Comparison of ENCODE assay signal across 7 mouse cellular contexts in genomic region chr3:83899556-83899955, GRCm38 (mm10). TPM values are rescaled to one million over a fixed set of nuclear protein-coding genes. Genes with fewer than 3 reads are reported as not detected.
DNase-seq lines count a peak whose midpoint lies in the region; ATAC-seq and TF ChIP-seq lines count a peak whose summit lies in the region.

No protein-coding gene starts in this region.

- no peaks in the 10 kb centered on the region for H3K79me2 ChIP-seq in C2C12 (ENCODE audit: control insufficient read depth, insufficient read depth)

- no peak overlapping the region for H3K4me2 ChIP-seq in kidney, embryonic 14.5 days (replicated peaks; ENCODE audit: low read depth, low read length)
- no peak overlapping the region for H3K4me2 ChIP-seq in liver, embryonic 14.5 days (ENCODE audit: low read depth)
- no peak overlapping the region for H3K4me2 ChIP-seq in neural tube, embryonic 14.5 days (ENCODE audit: low read depth, low read length)

- no peaks in the 10 kb centered on the region for H3K4me1 ChIP-seq in kidney, embryonic 14.5 days (ENCODE audit: control insufficient read depth, insufficient read depth, low read length)
- no peaks in the 10 kb centered on the region for H3K4me1 ChIP-seq in liver, embryonic 14.5 days (replicated peaks; ENCODE audit: control insufficient read depth in 2 of 2, insufficient read depth in 2 of 2, low read length in 1 of 2)
- H3K4me1 ChIP-seq in neural tube, embryonic 14.5 days (ENCODE audit: control insufficient read depth, insufficient read depth, low read length) = no peaks in the 10 kb centered on the region

- H3K27me3 ChIP-seq in C2C12 (ENCODE audit: control insufficient read depth, insufficient read depth, insufficient read length) = no peaks in the 10 kb centered on the region
- H3K27me3 ChIP-seq in kidney, embryonic 14.5 days (ENCODE audit: control insufficient read depth, insufficient read depth, low read length) = no peaks in the 10 kb centered on the region
- H3K27me3 ChIP-seq in liver, embryonic 14.5 days (ENCODE audit: control insufficient read depth, insufficient read depth, low read length) = no peaks in the 10 kb centered on the region
- no peaks in the 10 kb centered on the region for H3K27me3 ChIP-seq in neural tube, embryonic 14.5 days (ENCODE audit: control insufficient read depth, insufficient read depth, low read length)

- peak; percentile 12; the same call in 1 of the 2 replicates for ATAC-seq in kidney, embryonic 14.5 days (ENCODE audit: low FRiP score, low TSS enrichment)
- no peak for ATAC-seq in liver, embryonic 14.5 days (ENCODE audit: insufficient read depth)
- ATAC-seq in neural tube, embryonic 14.5 days (ENCODE audit: low read depth) = peak; percentile 72; the same call in 1 of the 2 replicates

- TF ChIP-seq EP300 in liver, embryonic 14.5 days (IDR thresholded peaks at IDR 0.05; ENCODE audit: low read depth) = no peak

- peaks cover 13% of the 10 kb centered on the region for H3K36me3 ChIP-seq in C2C12 (ENCODE audit: control insufficient read depth, insufficient read depth)
- peaks cover 63% of the 10 kb centered on the region for H3K36me3 ChIP-seq in kidney, embryonic 14.5 days (ENCODE audit: control insufficient read depth, insufficient read depth, low read length)
- H3K36me3 ChIP-seq in liver, embryonic 14.5 days (replicated peaks; ENCODE audit: control insufficient read depth, insufficient read depth, low read depth) = peaks cover 39% of the 10 kb centered on the region
- peaks cover 51% of the 10 kb centered on the region for H3K36me3 ChIP-seq in neural tube, embryonic 14.5 days (ENCODE audit: control insufficient read depth, insufficient read depth, low read length)

- 44% methylated on average over 8 of the region's 8 CpGs for WGBS in kidney, embryonic 14.5 days
- 62% methylated on average over 8 of the region's 8 CpGs for WGBS in liver, embryonic 14.5 days (ENCODE audit: insufficient replicate concordance)
- 25% methylated on average over 8 of the region's 8 CpGs for WGBS in neural tube, embryonic 14.5 days

- H3K9me3 ChIP-seq in kidney, embryonic 14.5 days (ENCODE audit: control insufficient read depth, low read length) = no peaks in the 10 kb centered on the region
- no peaks in the 10 kb centered on the region for H3K9me3 ChIP-seq in liver, embryonic 14.5 days (ENCODE audit: control insufficient read depth, low read length)
- H3K9me3 ChIP-seq in neural tube, embryonic 14.5 days (ENCODE audit: control insufficient read depth, low read length) = no peaks in the 10 kb centered on the region

- DNase-seq in MEL-GATA-1-ER (ENCODE audit: extremely low read depth, low read depth) = peak; percentile 4
- DNase-seq in embryo, embryonic 10 days (ENCODE audit: low spot score) = peak; percentile 72
- DNase-seq in gastrocnemius, postnatal 4 days (ENCODE audit: low spot score in 2 of 2) = peak; percentile 44 to 60
- peak in 2 of 3 experiments; percentile 7 to 9 for DNase-seq in liver, embryonic 14.5 days (ENCODE audit: low read depth in 3 of 3, low spot score in 3 of 3)

- peak; percentile 61 for TF ChIP-seq CTCF in C2C12 (IDR thresholded peaks at IDR 0.05; ENCODE audit: control insufficient read depth, insufficient read depth, insufficient read length)
- peak; percentile 76 for TF ChIP-seq CTCF in liver, embryonic 14.5 days (IDR thresholded peaks at IDR 0.05; ENCODE audit: low read depth)

- H3K27ac ChIP-seq in kidney, embryonic 14.5 days (ENCODE audit: low read depth, low read length) = no peak overlapping the region
- H3K27ac ChIP-seq in liver, embryonic 14.5 days = no peak overlapping the region
- H3K27ac ChIP-seq in neural tube, embryonic 14.5 days (ENCODE audit: low read depth, low read length) = no peak overlapping the region

- H3K79me3 ChIP-seq in C2C12 (ENCODE audit: low read depth) = no peaks in the 10 kb centered on the region

- H3K9ac ChIP-seq in kidney, embryonic 14.5 days (ENCODE audit: low read depth, low read length) = no peak overlapping the region
- no peak overlapping the region for H3K9ac ChIP-seq in liver, embryonic 14.5 days (replicated peaks)
- no peak overlapping the region for H3K9ac ChIP-seq in neural tube, embryonic 14.5 days (replicated peaks; ENCODE audit: low read depth, low read length)

- H3K4me3 ChIP-seq in C2C12 (ENCODE audit: insufficient read depth, poor library complexity, severe bottlenecking) = no peak overlapping the region
- H3K4me3 ChIP-seq in kidney, embryonic 14.5 days (ENCODE audit: low read length) = no peak overlapping the region
- no peak overlapping the region for H3K4me3 ChIP-seq in liver, embryonic 14.5 days (ENCODE audit: insufficient read depth in 1 of 2, low read depth in 2 of 2, low read length in 2 of 2)
- H3K4me3 ChIP-seq in neural tube, embryonic 14.5 days (ENCODE audit: low read depth, low read length) = no peak overlapping the region

- no peak overlapping the region for H3ac ChIP-seq in C2C12 (ENCODE audit: control insufficient read depth, insufficient read length, low read depth)

TF ChIP-seq in C2C12, 6 proteins besides CTCF, POLR2A, EP300 and RAD21:
- no peak for TF ChIP-seq FOSL1 (IDR thresholded peaks at IDR 0.05; ENCODE audit: insufficient read depth, low read length, poor library complexity, severe bottlenecking)
- TF ChIP-seq USF1 (IDR thresholded peaks at IDR 0.05; ENCODE audit: low read depth) = peak; percentile 60
- TF ChIP-seq MAX (IDR thresholded peaks at IDR 0.05) = peak; percentile 80
- no peak for TF ChIP-seq CEBPB (IDR thresholded peaks at IDR 0.05; ENCODE audit: low read depth)

RNA-seq across cellular contexts. Expression of gene Tlr2, which starts 58.0 kb away (rescaled TPM):
- polyA plus RNA-seq in C2C12 (2012; fragmentation: generic; extraction: Trizol) = 0.49 TPM
- 1 to 10 TPM; 3.6 to 3.8 TPM for total RNA-seq in gastrocnemius, postnatal 4 days (2021)
- polyA plus RNA-seq in kidney, embryonic 14.5 days (2014; fragmentation: Nextera tagmentation; extraction: Ambion mirVana) = 1.3 and 3.4 TPM in 2 replicates
- polyA plus RNA-seq in liver, embryonic 14.5 days (2012; rRNA removed) = 1.3 and 1.4 TPM in 2 replicates
- 2.2 and 2.5 TPM in 2 replicates for polyA plus RNA-seq in liver, embryonic 14.5 days (2014; fragmentation: Nextera tagmentation; extraction: Ambion mirVana)
- 1.1 and 1.2 TPM in 2 replicates for polyA plus RNA-seq in neural tube, embryonic 14.5 days (2014; fragmentation: Nextera tagmentation; extraction: Ambion mirVana)

Comparison
In these comparisons a context has a peak if more than half of its experiments do, and no peak if none do; other contexts are left out.
1. DNase-seq: peak in every context shown above with its lines; median percentile 72 in embryo, embryonic 10 days; 52 in gastrocnemius, postnatal 4 days; 8 in liver, embryonic 14.5 days; 4 in MEL-GATA-1-ER.